Mouse (Mus musculus) effector memory CD4-positive, alpha-beta T cell, adult 5 months (primary cell): Measurements from ENCODE around the gene H2afb1. TPM values are rescaled to one million over a fixed set of nuclear protein-coding genes. Genes with fewer than 3 reads are reported as not detected.

ENCODE experiments used
- polyA plus RNA-seq: library from polyadenylated mRNA; unstranded; fragments of 100-300 nt; shearing (Covaris generic); gene quantifications from one replicate; pipeline ENCODE4 v1.2.1, GENCODE M21; 2017

The H2afb1 gene
- polyA plus RNA-seq = not detected

GRCm38 (mm10) chrX:117014457-117014856 is at the start of gene H2afb1:
Gene H2afb1, plus strand, starts transcription at chrX:117014757.

